Mouse (Mus musculus) spleen, embryonic (tissue): ENCODE measurements around the gene Adam3.

Experiments
- CTCF ChIA-PET: fragments of 350-600 bp; sonication (Branson Sonifier 250); formaldehyde crosslinking; loops from one replicate; lab custom pipeline; 2022; lab: Charles Lee

Adam3 gene

GRCm38 (mm10) chr8:24725630-24726029 is at the start of gene Adam3:
Gene Adam3, minus strand, starts transcription at chr8:24725852.
- CTCF ChIA-PET = no interaction called here

GRCm38 (mm10) chr8:24724886-24725626 is 596 bp downstream of the Adam3 start:
- CTCF ChIA-PET = no interaction called here
